Mouse (Mus musculus) inflammation-experienced regulatory T-cells, adult 16 weeks (primary cell): ENCODE data around the gene Plppr3. TPM values are rescaled to one million over a fixed set of nuclear protein-coding genes. Genes with fewer than 3 reads are reported as not detected.

Source experiments
- polyA plus RNA-seq: library from polyadenylated mRNA; unstranded; fragments of 100-300 nt; shearing (Covaris generic); gene quantifications from one replicate; pipeline ENCODE4 v1.2.1, GENCODE M21; 2017

Gene Plppr3
- polyA plus RNA-seq: 4.9 TPM

GRCm38 (mm10) chr10:79874290-79874862 lies at the start of gene Plppr3, which contains the start of gene Prtn3:
Gene Plppr3 (minus strand): TSS chr10:79874634.
Gene Prtn3 (plus strand): TSS chr10:79874476.

GRCm38 (mm10) chr10:79920958-79921535 lies 46.6 kb upstream of the Plppr3 start, which contains the start of gene R3hdm4:
Gene R3hdm4 (minus strand): TSS chr10:79921208.

GRCm38 (mm10) chr10:79916808-79917531 lies 42.5 kb upstream of the Plppr3 start, which contains the start of gene Kiss1r:
Gene Kiss1r (plus strand): TSS chr10:79916971.

GRCm38 (mm10) chr10:79910556-79910955 lies 36.1 kb upstream of the Plppr3 start, which contains the start of gene Gm26602:
Gene Gm26602 (plus strand): TSS chr10:79910856.

GRCm38 (mm10) chr10:79908167-79909091 lies 34.0 kb upstream of the Plppr3 start, which contains the start of gene Med16:
Gene Med16 (minus strand): TSS chr10:79908923.

GRCm38 (mm10) chr10:79890670-79891069 lies 16.2 kb upstream of the Plppr3 start, which contains the start of gene Cfd:
Gene Cfd (plus strand): TSS chr10:79890853.

GRCm38 (mm10) chr10:79886054-79886453 lies 11.6 kb upstream of the Plppr3 start, which contains the start of gene Elane:
Gene Elane (plus strand): TSS chr10:79886247.

GRCm38 (mm10) chr10:79853860-79854795 lies 20.3 kb downstream of the Plppr3 start, which contains the start of gene Ptbp1:
Gene Ptbp1 (plus strand): TSS chr10:79854427.

GRCm38 (mm10) chr10:79820782-79821181 lies 53.7 kb downstream of the Plppr3 start, which contains the start of gene Misp:
Gene Misp (plus strand): TSS chr10:79820989.

Other genes with a start within 250 kb of the Plppr3 start
- not detected for gene Shc2, start 236.7 kb downstream of the Plppr3 start, polyA plus RNA-seq
- gene Odf3l2, start 228.9 kb downstream of the Plppr3 start, polyA plus RNA-seq: not detected
- gene Madcam1, start 210.1 kb downstream of the Plppr3 start, polyA plus RNA-seq: 0.65 TPM
- 48.4 TPM for gene Tpgs1, start 205.3 kb downstream of the Plppr3 start, polyA plus RNA-seq
- 23.4 TPM for gene Cdc34, start 192.4 kb downstream of the Plppr3 start, polyA plus RNA-seq
- 1.0 TPM for gene Gzmm, start 185.6 kb downstream of the Plppr3 start, polyA plus RNA-seq
- 300 TPM for gene Bsg, start 170.1 kb downstream of the Plppr3 start, polyA plus RNA-seq
- not detected for gene Hcn2, start 158.0 kb downstream of the Plppr3 start, polyA plus RNA-seq
- 58.1 TPM for gene Polrmt, start 128.1 kb downstream of the Plppr3 start, polyA plus RNA-seq
- gene Fgf22, start 119.6 kb downstream of the Plppr3 start, polyA plus RNA-seq: not detected
- 8.7 TPM for gene Rnf126, start 107.7 kb downstream of the Plppr3 start, polyA plus RNA-seq
- 0.68 TPM for gene Fstl3, start 97.4 kb downstream of the Plppr3 start, polyA plus RNA-seq
- gene Prss57, start 83.7 kb downstream of the Plppr3 start, polyA plus RNA-seq: not detected
- gene Palm, start 81.1 kb downstream of the Plppr3 start, polyA plus RNA-seq: 0.30 TPM
- not detected for gene Misp, start 53.6 kb downstream of the Plppr3 start, polyA plus RNA-seq
- 375 TPM for gene Ptbp1, start 20.2 kb downstream of the Plppr3 start, polyA plus RNA-seq
- gene Prtn3, start 158 bp downstream of the Plppr3 start, polyA plus RNA-seq: not detected
- not detected for gene Elane, start 11.6 kb upstream of the Plppr3 start, polyA plus RNA-seq
- gene Cfd, start 16.2 kb upstream of the Plppr3 start, polyA plus RNA-seq: not detected
- gene Med16, start 34.3 kb upstream of the Plppr3 start, polyA plus RNA-seq: 31.2 TPM
- gene Gm26602, start 36.2 kb upstream of the Plppr3 start, polyA plus RNA-seq: 11.2 TPM
- 0.39 TPM for gene Kiss1r, start 42.3 kb upstream of the Plppr3 start, polyA plus RNA-seq
- 217 TPM for gene R3hdm4, start 46.6 kb upstream of the Plppr3 start, polyA plus RNA-seq
- gene Arid3a, start 52.4 kb upstream of the Plppr3 start, polyA plus RNA-seq: 9.9 TPM
- gene Wdr18, start 85.5 kb upstream of the Plppr3 start, polyA plus RNA-seq: 83.7 TPM
- not detected for gene Grin3b, start 96.1 kb upstream of the Plppr3 start, polyA plus RNA-seq
- 5.5 TPM for gene Tmem259, start 109.7 kb upstream of the Plppr3 start, polyA plus RNA-seq
- gene Cnn2, start 114.0 kb upstream of the Plppr3 start, polyA plus RNA-seq: 1,187 TPM
- 71.9 TPM for gene Abca7, start 121.9 kb upstream of the Plppr3 start, polyA plus RNA-seq
- 974 TPM for gene Arhgap45, start 142.0 kb upstream of the Plppr3 start, polyA plus RNA-seq
- 210 TPM for gene Polr2e, start 165.2 kb upstream of the Plppr3 start, polyA plus RNA-seq
- gene Gpx4, start 172.5 kb upstream of the Plppr3 start, polyA plus RNA-seq: 569 TPM
- 84.3 TPM for gene Sbno2, start 230.9 kb upstream of the Plppr3 start, polyA plus RNA-seq
- gene Stk11, start 241.2 kb upstream of the Plppr3 start, polyA plus RNA-seq: 11.9 TPM